In the genomic region with DNA sequence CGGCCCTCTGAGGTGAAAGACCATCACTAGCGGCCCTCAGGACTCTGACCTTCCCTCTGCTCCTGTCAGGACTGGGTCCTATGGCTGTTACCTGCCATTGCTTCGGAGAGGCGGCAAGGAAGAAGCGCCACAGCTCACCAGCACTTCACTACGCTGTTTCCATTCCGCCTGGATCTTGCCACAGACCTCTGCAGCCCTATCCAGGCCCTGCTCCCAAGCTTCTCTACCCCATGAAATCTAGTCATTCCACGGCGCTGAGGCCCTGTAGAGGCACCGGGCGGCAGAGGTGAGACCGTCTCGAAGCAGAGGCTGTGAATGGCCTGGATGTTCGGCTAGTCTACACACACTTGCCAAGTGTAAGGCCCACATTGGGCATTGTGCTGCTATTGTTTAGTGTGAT, we compare ENCODE assay signal across 9 mouse cellular contexts. TPM values are rescaled to one million over a fixed set of nuclear protein-coding genes. Genes with fewer than 3 reads are reported as not detected.
A peak's percentile ranks its signal among the peaks of the same experiment; 100 is the strongest.
DNase-seq lines count a peak whose midpoint lies in the region; ATAC-seq and TF ChIP-seq lines count a peak whose summit lies in the region.
"Had no signal": no experiment of that assay in that cellular context is flagged by ENCODE, and none has a peak within 500 bp of the region (broad histone marks: within the 10 kb centered on the region; RNA-seq: fewer than 3 reads in every experiment).

No protein-coding gene starts in this region.

- TF ChIP-seq CTCF in lung, embryonic 14.5 days (IDR thresholded peaks at IDR 0.05; ENCODE audit: low read depth): no peak
- no peak for TF ChIP-seq CTCF in midbrain, postnatal 0 days (IDR thresholded peaks at IDR 0.05)

- H3K27ac ChIP-seq in lung, embryonic 14.5 days (ENCODE audit: low read depth): no peak overlapping the region
- H3K27ac ChIP-seq in forebrain, embryonic 10.5 days: peak overlapping the region; percentile 83
- peak overlapping the region; percentile 64 for H3K27ac ChIP-seq in hindbrain, embryonic 16.5 days (ENCODE audit: low read depth, low read length)
- no peak overlapping the region for H3K27ac ChIP-seq in midbrain, postnatal 0 days (ENCODE audit: low read depth, low read length)

- H3K36me3 ChIP-seq in lung, embryonic 14.5 days (ENCODE audit: insufficient read depth): no peaks in the 10 kb centered on the region
- H3K36me3 ChIP-seq in forebrain, embryonic 10.5 days (replicated peaks): no peaks in the 10 kb centered on the region
- no peaks in the 10 kb centered on the region for H3K36me3 ChIP-seq in hindbrain, embryonic 16.5 days (ENCODE audit: control insufficient read depth, insufficient read depth, low read length)
- no peaks in the 10 kb centered on the region for H3K36me3 ChIP-seq in midbrain, postnatal 0 days (ENCODE audit: insufficient read depth, low read length)

- ATAC-seq in lung, embryonic 14.5 days (ENCODE audit: insufficient read depth): no peak
- peak; percentile 5; the same call in 1 of the 2 replicates for ATAC-seq in hindbrain, embryonic 16.5 days
- ATAC-seq in midbrain, postnatal 0 days (ENCODE audit: low FRiP score): no peak

- WGBS in lung, embryonic 14.5 days: 90% methylated on average over 14 of the region's 14 CpGs
- WGBS in forebrain, embryonic 10.5 days: 91% methylated on average over 14 of the region's 14 CpGs
- WGBS in hindbrain, embryonic 16.5 days: 87% methylated on average over 14 of the region's 14 CpGs
- WGBS in midbrain, postnatal 0 days: 89% methylated on average over 14 of the region's 14 CpGs

- H3K27me3 ChIP-seq in lung, embryonic 14.5 days (ENCODE audit: insufficient read depth, low read length): no peaks in the 10 kb centered on the region
- peaks cover 36% of the 10 kb centered on the region for H3K27me3 ChIP-seq in forebrain, embryonic 10.5 days (ENCODE audit: poor library complexity, severe bottlenecking)
- H3K27me3 ChIP-seq in hindbrain, embryonic 16.5 days (replicated peaks; ENCODE audit: control insufficient read depth, insufficient read depth, low read length): no peaks in the 10 kb centered on the region
- H3K27me3 ChIP-seq in midbrain, postnatal 0 days (ENCODE audit: insufficient read depth, low read length): no peaks in the 10 kb centered on the region

- peak overlapping the region; percentile 79 for H3K4me2 ChIP-seq in lung, embryonic 14.5 days
- peak overlapping the region; percentile 61 for H3K4me2 ChIP-seq in hindbrain, embryonic 16.5 days (ENCODE audit: low read length)
- peak overlapping the region; percentile 57 for H3K4me2 ChIP-seq in midbrain, postnatal 0 days (ENCODE audit: low read depth, low read length, poor library complexity, severe bottlenecking)

- H3K9ac ChIP-seq in lung, embryonic 14.5 days: no peak overlapping the region
- H3K9ac ChIP-seq in hindbrain, embryonic 16.5 days (ENCODE audit: low read depth, low read length): peak overlapping the region; percentile 47; the same call in 1 of the 2 replicates
- H3K9ac ChIP-seq in midbrain, postnatal 0 days (replicated peaks; ENCODE audit: low read length, poor library complexity, severe bottlenecking): no peak overlapping the region

- no peak overlapping the region for H3K4me3 ChIP-seq in lung, embryonic 14.5 days (ENCODE audit: low read depth, low read length)
- H3K4me3 ChIP-seq in forebrain, embryonic 10.5 days: peak overlapping the region; percentile 76
- H3K4me3 ChIP-seq in hindbrain, embryonic 16.5 days (ENCODE audit: low read length): peak overlapping the region; percentile 73
- H3K4me3 ChIP-seq in midbrain, postnatal 0 days (ENCODE audit: low read depth, low read length): peak overlapping the region; percentile 67

- DNase-seq in lung, embryonic 14.5 days: no peak
- no peak for DNase-seq in lung, postnatal 14 days
- no peak for DNase-seq in forebrain, embryonic 10.5 days (ENCODE audit: extremely low spot score, low spot score)
- no peak for DNase-seq in midbrain, postnatal 0 days (ENCODE audit: low spot score)
- DNase-seq in urinary bladder, postnatal 36 days (ENCODE audit: low spot score in 2 of 2): no peak
- no peak for DNase-seq in Muller cell, postnatal 12 days (ENCODE audit: inconsistent ontology term)
- no peak for DNase-seq in spleen, postnatal 10 days (ENCODE audit: low spot score in 2 of 2)

- peaks cover 13% of the 10 kb centered on the region for H3K4me1 ChIP-seq in lung, embryonic 14.5 days (ENCODE audit: insufficient read depth)
- peaks cover 29% of the 10 kb centered on the region for H3K4me1 ChIP-seq in forebrain, embryonic 10.5 days
- H3K4me1 ChIP-seq in hindbrain, embryonic 16.5 days (ENCODE audit: control insufficient read depth, insufficient read depth, low read depth, low read length): peaks cover 25% of the 10 kb centered on the region
- peaks cover 4% of the 10 kb centered on the region; the same call in 1 of the 2 replicates for H3K4me1 ChIP-seq in midbrain, postnatal 0 days (ENCODE audit: insufficient read depth, low read length)

- no peaks in the 10 kb centered on the region for H3K9me3 ChIP-seq in lung, embryonic 14.5 days (ENCODE audit: low read depth, low read length)
- no peaks in the 10 kb centered on the region; the same call in 1 of the 2 replicates for H3K9me3 ChIP-seq in forebrain, embryonic 10.5 days
- H3K9me3 ChIP-seq in hindbrain, embryonic 16.5 days (ENCODE audit: control insufficient read depth, low read length): no peaks in the 10 kb centered on the region
- no peaks in the 10 kb centered on the region for H3K9me3 ChIP-seq in midbrain, postnatal 0 days (ENCODE audit: low read length)

RNA-seq across cellular contexts. Expression of a gene that starts 1.9 kb away (rescaled TPM):
- 3.8 and 4.0 TPM in 2 replicates for polyA plus RNA-seq in lung, embryonic 14.5 days (2014; fragmentation: Nextera tagmentation; extraction: Ambion mirVana)
- 7.4 and 7.5 TPM in 2 replicates for polyA plus RNA-seq in forebrain, embryonic 10.5 days (2016; fragmentation: Nextera tagmentation; extraction: Ambion mirVana)
- 12.4 TPM in 2 replicates for polyA plus RNA-seq in hindbrain, embryonic 16.5 days (2015; fragmentation: Nextera tagmentation; extraction: Ambion mirVana)
- 10.6 and 11.6 TPM in 2 replicates for total RNA-seq in midbrain, postnatal 0 days (2014; rRNA removed)
- 6.9 and 7.6 TPM in 2 replicates for polyA plus RNA-seq in midbrain, postnatal 0 days (2015; fragmentation: Nextera tagmentation; extraction: Ambion mirVana)

RNA-seq across cellular contexts. Expression of a gene that starts 16.1 kb away (rescaled TPM):
- polyA plus RNA-seq in lung, embryonic 14.5 days (2014; fragmentation: Nextera tagmentation; extraction: Ambion mirVana): not detected in 2 replicates
- 0.43 and 0.71 TPM in 2 replicates for polyA plus RNA-seq in forebrain, embryonic 10.5 days (2016; fragmentation: Nextera tagmentation; extraction: Ambion mirVana)
- polyA plus RNA-seq in hindbrain, embryonic 16.5 days (2015; fragmentation: Nextera tagmentation; extraction: Ambion mirVana): 0.65 and 1.1 TPM in 2 replicates
- total RNA-seq in midbrain, postnatal 0 days (2014; rRNA removed): not detected in 2 replicates
- 0.38 and 0.57 TPM in 2 replicates for polyA plus RNA-seq in midbrain, postnatal 0 days (2015; fragmentation: Nextera tagmentation; extraction: Ambion mirVana)
- total RNA-seq: monocyte, adult 5-6 weeks had no signal

RNA-seq across cellular contexts. Expression of a gene that starts 27.1 kb away (rescaled TPM):
- polyA plus RNA-seq in lung, embryonic 14.5 days (2014; fragmentation: Nextera tagmentation; extraction: Ambion mirVana): not detected in 2 replicates
- polyA plus RNA-seq in forebrain, embryonic 10.5 days (2016; fragmentation: Nextera tagmentation; extraction: Ambion mirVana): not detected in 2 replicates
- polyA plus RNA-seq in hindbrain, embryonic 16.5 days (2015; fragmentation: Nextera tagmentation; extraction: Ambion mirVana): 0.54 and 0.90 TPM in 2 replicates
- not detected in 2 replicates for total RNA-seq in midbrain, postnatal 0 days (2014; rRNA removed)
- polyA plus RNA-seq in midbrain, postnatal 0 days (2015; fragmentation: Nextera tagmentation; extraction: Ambion mirVana): not detected in 2 replicates
- total RNA-seq: monocyte, adult 5-6 weeks had no signal

Comparison
In these comparisons a context has a peak if more than half of its experiments do, and no peak if none do; other contexts are left out.
1. H3K27ac ChIP-seq: peak in forebrain, embryonic 10.5 days (single experiment) and hindbrain, embryonic 16.5 days (single experiment); none in lung, embryonic 14.5 days (single experiment) and midbrain, postnatal 0 days (single experiment).
2. Peak in every context shown above with its lines, with median percentiles within 50 percentile points of each other: H3K4me2 ChIP-seq.